Mouse (Mus musculus): ENCODE measurements at regions not wholly inside any gene's neighbourhood (a gene's known extent, or its start where the extent isn't known, plus 50 kb on each side); places are given as distances from the start of the nearest gene placed in this dataset.

DNA sequence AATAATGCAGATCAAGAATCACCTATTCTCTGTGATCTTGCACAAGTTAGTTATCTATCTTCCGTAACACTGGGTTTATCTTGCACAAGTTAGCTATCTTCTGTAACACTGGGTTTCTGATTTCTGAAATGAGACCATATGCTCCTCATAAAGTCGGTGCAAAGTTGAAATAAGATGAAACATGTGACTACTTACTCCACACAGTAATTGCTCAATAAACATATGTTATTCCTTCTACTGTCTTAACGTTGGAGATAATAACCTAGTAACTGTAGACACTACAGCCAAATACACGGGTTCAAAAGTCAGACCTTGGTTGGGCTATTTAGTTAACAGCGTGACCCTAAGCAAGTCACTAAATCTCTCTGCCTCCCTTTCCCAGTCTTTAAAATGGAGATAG is 65.8 kb upstream of the Atp11b start:
- DNase-seq = no peak

- peak; percentile 34 to 47 for DNase-seq
These were observed 65.1 kb upstream of the Atp11b start for GRCm38 (mm10) chr3:35688781-35689180.

GRCm38 (mm10) chr3:35693039-35693438 is 60.9 kb upstream of the Atp11b start:
- peak; percentile 65 to 81 for DNase-seq

DNA sequence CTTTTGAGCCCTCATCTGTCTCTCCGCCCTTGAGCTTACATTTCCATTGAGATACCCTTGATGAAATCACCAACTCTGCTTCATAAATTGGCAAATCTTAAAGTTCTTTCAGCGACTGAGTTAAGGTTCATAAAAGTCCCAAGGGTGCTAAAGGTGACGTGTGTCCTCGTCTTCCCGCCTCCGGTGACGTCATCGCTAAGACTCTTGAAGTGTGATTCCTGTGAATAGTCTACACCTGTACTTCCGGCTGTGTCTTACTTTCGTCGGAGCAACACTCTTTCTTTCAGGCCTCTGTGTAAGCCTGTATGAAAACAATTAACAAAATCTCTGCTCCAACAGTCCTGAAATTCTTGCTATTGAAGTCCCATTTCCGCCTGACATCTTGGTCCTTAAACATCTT is 60.4 kb upstream of the Atp11b start:
- no peak for DNase-seq

GRCm38 (mm10) chr3:35694241-35694640 is 59.7 kb upstream of the Atp11b start:
- DNase-seq = no peak

DNA sequence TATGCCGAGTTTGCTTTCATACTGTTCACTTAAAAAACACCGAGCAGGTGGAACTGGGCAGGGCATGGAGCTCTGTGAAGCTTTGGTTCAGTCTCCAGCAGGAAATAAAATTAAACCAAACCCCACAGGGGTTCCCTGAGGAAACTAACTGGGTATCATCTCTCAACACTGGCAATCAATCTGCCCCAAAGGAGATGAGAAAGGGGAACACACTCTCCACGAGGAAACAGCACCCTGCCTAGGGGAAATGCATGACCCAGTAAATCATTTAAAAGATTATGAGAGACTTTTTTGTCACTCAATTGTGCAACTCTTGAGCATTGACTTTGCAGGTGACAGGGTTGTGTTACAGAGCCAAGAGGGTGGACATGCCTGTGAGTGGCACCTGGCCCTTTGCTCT is 58.0 kb upstream of the Atp11b start:
- DNase-seq = no peak

GRCm38 (mm10) chr3:35699266-35699665 is 54.6 kb upstream of the Atp11b start:
- no peak for DNase-seq

- no peak for DNase-seq
These were observed 53.9 kb upstream of the Atp11b start for GRCm38 (mm10) chr3:35699979-35700378.

DNA sequence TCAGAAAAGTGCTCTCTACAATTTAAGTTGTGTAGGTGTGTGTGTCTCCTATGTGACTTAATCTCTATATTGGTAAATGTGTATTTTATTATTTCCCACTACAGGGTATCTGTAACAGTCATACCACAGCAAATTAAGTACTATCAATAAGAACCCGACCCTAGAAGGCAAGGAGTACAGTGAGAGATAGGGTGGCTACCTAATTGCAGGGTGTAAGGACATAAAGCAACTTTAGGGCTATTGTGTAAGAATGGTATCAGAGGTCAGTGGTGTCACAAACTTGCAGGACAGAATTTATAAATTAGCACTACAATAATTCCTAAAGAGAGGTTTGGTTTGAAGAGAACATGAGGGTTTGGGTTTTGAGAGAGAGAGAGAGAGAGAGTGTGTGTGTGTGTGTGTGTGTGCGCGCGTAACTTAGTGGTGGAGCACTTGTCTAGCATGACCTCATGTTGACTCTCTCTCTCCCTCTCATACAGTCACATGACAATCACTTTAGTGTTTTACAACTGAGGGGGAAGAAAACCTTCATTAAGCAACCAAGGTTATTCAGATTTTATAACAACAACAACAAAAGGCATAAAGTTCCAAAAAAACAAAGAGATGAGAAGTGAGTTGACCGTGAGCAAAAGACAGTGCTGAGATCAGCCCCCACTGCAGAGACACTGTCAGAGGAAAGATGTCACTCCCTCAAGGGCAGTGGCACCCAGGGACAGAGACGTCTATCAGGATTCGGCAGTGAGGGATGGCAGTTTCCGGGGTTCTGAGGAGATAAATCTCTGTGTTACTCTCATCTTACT is 50.2 kb upstream of the Atp11b start:
- DNase-seq = no peak

Data from cerebellum, postnatal 25 days (tissue).